Mouse (Mus musculus) thymus, postnatal 4 days (tissue): ENCODE data around the gene Vcp.

Experiments
- DNase-seq: peaks from one replicate; pipeline ENCODE4 v3.0.0; 2021

The Vcp gene

DNA sequence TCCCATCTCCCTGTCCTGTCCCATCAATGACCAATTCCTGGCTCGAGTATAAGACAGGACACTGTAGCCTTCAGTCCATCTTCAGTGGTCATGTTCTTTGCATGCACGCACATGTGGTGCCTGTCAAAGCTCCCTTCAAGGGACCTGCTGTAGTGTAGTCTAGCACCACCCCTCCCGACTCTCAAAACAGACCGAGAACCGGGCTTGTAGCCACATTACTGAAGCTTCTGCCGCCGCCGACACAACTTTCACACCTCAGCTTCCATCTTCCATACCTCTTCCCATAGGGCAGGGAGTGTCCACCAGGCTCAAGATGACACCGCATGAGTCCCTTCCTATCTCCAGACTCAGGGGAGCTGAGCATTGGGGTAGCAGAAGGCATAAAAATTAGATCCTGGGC is 56.1 kb downstream of the Vcp start:
- no peak for DNase-seq

DNA sequence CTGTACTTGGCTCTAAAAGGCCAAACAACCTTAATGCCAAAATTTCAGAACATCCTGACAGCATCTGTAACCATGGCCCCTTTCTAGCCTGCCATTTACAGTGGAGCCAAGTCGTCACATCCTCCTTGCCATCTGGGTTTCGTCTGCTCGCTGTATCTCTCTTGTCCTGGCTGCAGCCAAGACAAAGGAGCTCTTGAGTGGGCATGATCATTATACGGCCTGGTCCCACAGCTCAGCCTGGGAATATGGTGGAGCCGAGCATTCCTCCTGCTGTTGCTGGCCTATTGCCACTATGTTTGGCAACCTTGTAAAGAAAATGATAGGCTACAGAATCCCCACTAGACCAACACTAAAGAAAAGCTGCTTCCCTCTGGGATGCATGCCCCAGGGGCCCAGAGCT is 57.0 kb downstream of the Vcp start:
- no peak for DNase-seq

DNA sequence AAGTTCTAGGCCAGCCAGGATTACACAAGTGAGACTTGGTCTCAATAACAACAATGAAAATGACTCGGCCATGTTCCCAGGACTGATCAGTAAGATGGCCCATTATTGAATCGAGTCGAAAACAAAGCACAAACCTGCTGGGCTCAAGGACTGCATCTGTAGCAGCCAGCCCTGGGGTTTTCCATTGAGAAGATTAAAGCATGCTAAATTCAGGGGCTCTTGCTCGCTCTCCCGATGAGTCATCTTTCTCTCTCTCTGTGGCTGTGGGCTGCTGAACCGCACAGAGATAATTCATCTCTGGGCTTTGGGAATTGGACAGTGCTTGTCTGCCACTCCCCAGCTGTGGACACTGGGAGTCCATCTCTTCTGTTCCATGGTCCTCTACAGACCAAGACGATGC is 58.9 kb downstream of the Vcp start:
- DNase-seq: no peak

DNA sequence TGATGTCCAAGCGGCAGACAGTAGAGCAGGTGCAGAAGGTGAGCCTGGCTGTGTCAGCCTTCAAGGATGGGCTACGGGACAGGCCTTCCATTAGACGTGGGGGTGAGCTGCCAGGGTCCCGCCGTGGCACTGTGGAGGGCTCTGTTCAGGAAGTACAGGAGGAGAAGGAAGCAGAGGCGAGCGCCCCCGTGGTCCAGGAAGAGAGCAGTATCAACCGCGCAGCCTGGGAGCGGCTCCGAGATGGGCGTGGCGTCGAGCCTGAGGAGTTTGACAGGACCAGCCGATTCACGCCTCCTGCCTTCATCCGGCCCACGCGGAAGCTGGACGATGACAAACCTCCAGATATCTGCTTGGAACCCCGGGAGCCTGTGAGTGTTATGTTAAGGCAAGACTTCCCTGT is 66.7 kb downstream of the Vcp start:
- DNase-seq: peak; percentile 46

DNA sequence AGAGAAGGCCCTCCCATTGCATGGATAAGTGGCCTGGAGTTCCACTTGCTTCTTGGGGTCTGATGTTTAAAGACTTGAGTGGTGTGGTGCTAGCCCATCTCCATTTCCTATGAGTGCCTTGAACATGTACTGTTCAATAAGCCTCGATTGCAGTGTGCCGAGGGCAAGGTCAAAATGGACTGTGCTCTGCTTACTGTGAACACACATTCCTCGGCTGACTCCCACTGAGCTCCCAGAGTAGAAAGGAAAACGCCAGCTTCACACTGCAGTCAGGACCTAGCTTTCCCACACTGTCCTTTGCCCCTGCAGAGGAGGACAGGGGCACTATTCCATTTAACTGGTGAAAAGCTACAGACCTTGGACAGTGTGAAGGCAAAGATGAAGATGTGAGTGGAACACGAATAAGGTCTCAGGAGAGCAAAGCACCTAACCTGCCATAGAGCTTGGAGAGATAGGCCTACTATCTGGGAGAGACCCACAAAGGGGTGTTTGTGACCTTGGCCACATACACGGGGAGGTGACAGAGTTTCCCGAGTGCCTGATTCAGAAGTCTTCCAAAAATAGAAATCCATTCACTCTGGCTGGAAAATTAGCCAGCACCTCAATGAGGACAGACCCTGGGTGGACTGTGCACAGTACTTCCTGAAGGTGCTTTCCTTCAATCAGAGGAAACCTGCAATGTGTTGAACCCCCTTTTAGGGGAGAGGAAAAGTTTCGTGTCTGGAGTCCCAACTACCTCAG is 67.9 kb downstream of the Vcp start:
- DNase-seq: no peak
